Comparison of ENCODE assay signal across 28 mouse cellular contexts in the genomic region with DNA sequence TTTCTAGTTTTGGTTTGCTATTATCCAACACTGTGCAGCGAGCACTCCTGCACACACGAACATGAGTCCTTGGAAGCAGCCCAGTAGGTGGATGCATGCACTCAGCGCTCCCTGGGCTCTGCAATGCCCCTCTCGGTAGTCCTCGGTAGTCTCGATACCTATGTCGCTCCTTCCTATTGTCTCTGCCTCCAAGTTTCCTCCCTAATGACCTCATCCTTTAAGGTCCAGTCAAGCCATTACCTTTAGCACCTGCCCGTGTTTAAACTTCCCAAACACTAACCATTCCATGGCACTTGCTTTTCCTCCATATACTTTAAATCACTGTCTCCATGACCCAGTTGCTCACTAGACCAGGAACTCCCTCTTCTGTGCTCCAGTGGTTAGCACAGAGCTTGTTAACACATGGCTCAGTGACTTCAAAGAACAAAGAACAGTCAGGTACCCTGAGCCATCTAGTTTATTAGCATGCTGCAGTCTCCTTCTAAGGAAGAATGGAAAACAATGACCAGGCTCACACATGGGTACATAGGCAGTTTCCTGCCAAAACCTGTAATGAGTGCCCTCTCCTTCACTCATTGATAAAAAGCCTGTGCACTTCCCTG. TPM values are rescaled to one million over a fixed set of nuclear protein-coding genes. Genes with fewer than 3 reads are reported as not detected.
DNase-seq lines count a peak whose midpoint lies in the region; ATAC-seq and TF ChIP-seq lines count a peak whose summit lies in the region.
"Had no signal": no experiment of that assay in that cellular context is flagged by ENCODE, and none has a peak within 500 bp of the region (broad histone marks: within the 10 kb centered on the region; RNA-seq: fewer than 3 reads in every experiment).

No protein-coding gene starts in this region.

- H3K9ac ChIP-seq in kidney, postnatal 0 days (ENCODE audit: low read depth, low read length), result no peak overlapping the region
- no peak overlapping the region for H3K9ac ChIP-seq in forebrain, embryonic 13.5 days
- H3K9ac ChIP-seq: embryonic facial prominence, embryonic 12.5 days; embryonic facial prominence, embryonic 15.5 days; forebrain, embryonic 15.5 days; heart, embryonic 13.5 days; hindbrain, embryonic 14.5 days had no signal

- no peaks in the 10 kb centered on the region for H3K9me3 ChIP-seq in kidney, postnatal 0 days (replicated peaks; ENCODE audit: low read length)
- H3K9me3 ChIP-seq in forebrain, embryonic 13.5 days (replicated peaks), result no peaks in the 10 kb centered on the region
- H3K9me3 ChIP-seq: embryonic facial prominence, embryonic 12.5 days; embryonic facial prominence, embryonic 15.5 days; forebrain, embryonic 15.5 days; G1E; heart, embryonic 10.5 days; heart, embryonic 13.5 days had no signal

- no peak overlapping the region for H3K4me3 ChIP-seq in kidney, adult 2 months (ENCODE audit: insufficient read depth, low read depth, low read length)
- H3K4me3 ChIP-seq in testis, adult 2 months (ENCODE audit: control insufficient read depth, low read depth, low read length), result peak overlapping the region; percentile 88
- H3K4me3 ChIP-seq in kidney, postnatal 0 days (replicated peaks; ENCODE audit: low read depth, low read length), result no peak overlapping the region
- no peak overlapping the region for H3K4me3 ChIP-seq in forebrain, embryonic 13.5 days
- H3K4me3 ChIP-seq: embryonic facial prominence, embryonic 12.5 days; embryonic facial prominence, embryonic 15.5 days; forebrain, embryonic 15.5 days; heart, adult 2 months; heart, embryonic 10.5 days; heart, embryonic 13.5 days had no signal

- H3K4me1 ChIP-seq in kidney, adult 2 months (ENCODE audit: control insufficient read depth, insufficient read depth, low read length), result no peaks in the 10 kb centered on the region; the same call in 1 of the 2 replicates
- H3K4me1 ChIP-seq in testis, adult 2 months (ENCODE audit: control insufficient read depth, insufficient read depth, low read length), result no peaks in the 10 kb centered on the region
- no peaks in the 10 kb centered on the region for H3K4me1 ChIP-seq in kidney, postnatal 0 days (replicated peaks; ENCODE audit: insufficient read depth, low read length)
- no peaks in the 10 kb centered on the region for H3K4me1 ChIP-seq in forebrain, embryonic 13.5 days
- H3K4me1 ChIP-seq: embryonic facial prominence, embryonic 12.5 days; embryonic facial prominence, embryonic 15.5 days; forebrain, embryonic 15.5 days had no signal

- no peak overlapping the region for H3K27ac ChIP-seq in kidney, adult 2 months (ENCODE audit: insufficient read depth, low read depth, low read length)
- peak overlapping the region; percentile 59 for H3K27ac ChIP-seq in testis, adult 2 months (ENCODE audit: control insufficient read depth, insufficient read depth, low read depth, low read length)
- H3K27ac ChIP-seq in kidney, postnatal 0 days, result peak overlapping the region; percentile 68; the same call in 1 of the 2 replicates
- H3K27ac ChIP-seq in forebrain, embryonic 13.5 days, result no peak overlapping the region
- H3K27ac ChIP-seq: embryonic facial prominence, embryonic 12.5 days; embryonic facial prominence, embryonic 15.5 days; forebrain, embryonic 15.5 days; heart, adult 2 months; heart, embryonic 10.5 days; heart, embryonic 13.5 days; hindbrain, embryonic 14.5 days had no signal

- peak; percentile 53 for DNase-seq in kidney, adult 2 months
- no peak for DNase-seq in kidney, adult 18-20 months
- DNase-seq in testis, postnatal 10 days (ENCODE audit: low spot score), result no peak
- peak; percentile 64 for DNase-seq in kidney, postnatal 0 days (ENCODE audit: low spot score)
- DNase-seq: adrenal gland, adult 2 months; adrenal gland, postnatal 14 days; B cell, adult 2 months; cerebellum, adult 11 months; cerebellum, adult 2 months; cerebellum, adult 9-11 months; cerebellum, postnatal 25 days; gastrocnemius, postnatal 10 days; gastrocnemius, postnatal 36 days; heart, adult 2 months; heart, postnatal 14 days; heart, postnatal 4 days had no signal

- H3K4me2 ChIP-seq in kidney, postnatal 0 days (ENCODE audit: low read length), result no peak overlapping the region
- H3K4me2 ChIP-seq in forebrain, embryonic 13.5 days, result no peak overlapping the region
- H3K4me2 ChIP-seq: embryonic facial prominence, embryonic 12.5 days; embryonic facial prominence, embryonic 15.5 days; forebrain, embryonic 15.5 days; heart, embryonic 13.5 days; hindbrain, embryonic 14.5 days had no signal

- peaks cover 2% of the 10 kb centered on the region for H3K36me3 ChIP-seq in kidney, adult 2 months (ENCODE audit: control insufficient read depth, insufficient read depth, low read length)
- H3K36me3 ChIP-seq in testis, adult 2 months (ENCODE audit: control insufficient read depth, insufficient read depth, low read length), result peaks cover 8% of the 10 kb centered on the region
- H3K36me3 ChIP-seq in kidney, postnatal 0 days (ENCODE audit: insufficient read depth, low read length), result peaks cover 56% of the 10 kb centered on the region
- peaks cover 92% of the 10 kb centered on the region for H3K36me3 ChIP-seq in forebrain, embryonic 13.5 days (ENCODE audit: poor library complexity, severe bottlenecking)

- no peaks in the 10 kb centered on the region for H3K27me3 ChIP-seq in kidney, adult 2 months (replicated peaks; ENCODE audit: control insufficient read depth, insufficient read depth, low read length)
- H3K27me3 ChIP-seq in testis, adult 2 months (ENCODE audit: control insufficient read depth, insufficient read depth, low read length), result no peaks in the 10 kb centered on the region
- no peaks in the 10 kb centered on the region for H3K27me3 ChIP-seq in kidney, postnatal 0 days (ENCODE audit: insufficient read depth, low read length)
- no peaks in the 10 kb centered on the region for H3K27me3 ChIP-seq in forebrain, embryonic 13.5 days
- H3K27me3 ChIP-seq: CH12.LX; embryonic facial prominence, embryonic 12.5 days; embryonic facial prominence, embryonic 15.5 days; forebrain, embryonic 15.5 days; heart, embryonic 13.5 days; Patski had no signal

- ATAC-seq in kidney, postnatal 0 days (replicated peaks; ENCODE audit: low FRiP score, low read depth), result peak; percentile 86
- ATAC-seq in activated CD4-positive, CD25-positive, alpha-beta regulatory T cell, adult 4 months, result no peak
- ATAC-seq in forebrain, embryonic 13.5 days, result no peak
- ATAC-seq: forebrain, embryonic 15.5 days; Patski had no signal

- WGBS in kidney, adult 2 months, result 46% methylated on average over 8 of the region's 8 CpGs
- 53% methylated on average over 8 of the region's 8 CpGs for WGBS in kidney, postnatal 0 days
- 87% methylated on average over 8 of the region's 8 CpGs for WGBS in forebrain, embryonic 13.5 days

- TF ChIP-seq POLR2A in kidney, adult 2 months (IDR thresholded peaks at IDR 0.05; ENCODE audit: low read depth, low read length), result no peak
- TF ChIP-seq POLR2A in testis, adult 2 months (IDR thresholded peaks at IDR 0.05; ENCODE audit: control insufficient read depth, low read depth, low read length), result no peak

- TF ChIP-seq CTCF in kidney, adult 2 months (conservative IDR thresholded peaks at IDR 0.05; ENCODE audit: insufficient read depth, insufficient read length, low read depth, low read length), result no peak
- no peak for TF ChIP-seq CTCF in testis, adult 2 months (IDR thresholded peaks at IDR 0.05; ENCODE audit: control insufficient read depth, insufficient read depth, insufficient replicate concordance, low read depth, low read length)
- TF ChIP-seq CTCF in kidney, postnatal 0 days (IDR thresholded peaks at IDR 0.05; ENCODE audit: low read depth), result no peak

RNA-seq across cellular contexts. Expression of a gene that starts 10.4 kb away (rescaled TPM):
- 10.4 and 13.0 TPM in 2 replicates for polyA plus RNA-seq in kidney, adult 2 months (2012; rRNA removed)
- polyA plus RNA-seq in testis, adult 2 months (2012; rRNA removed), result 14.7 and 14.8 TPM in 2 replicates
- polyA plus RNA-seq in kidney, postnatal 0 days (2015; fragmentation: Nextera tagmentation; extraction: Ambion mirVana), result 15.2 and 17.1 TPM in 2 replicates
- polyA plus RNA-seq in activated CD4-positive, CD25-positive, alpha-beta regulatory T cell, adult 4 months (2017; shearing (Covaris generic)), result 100 to 1,000 TPM; 188 to 203 TPM
- 25.6 and 30.8 TPM in 2 replicates for polyA plus RNA-seq in forebrain, embryonic 13.5 days (2015; fragmentation: Nextera tagmentation; extraction: Ambion mirVana)

RNA-seq across cellular contexts. Expression of a gene that starts 11.2 kb away (rescaled TPM):
- polyA plus RNA-seq in kidney, adult 2 months (2012; rRNA removed), result 31.0 and 34.1 TPM in 2 replicates
- 44.1 and 48.8 TPM in 2 replicates for polyA plus RNA-seq in testis, adult 2 months (2012; rRNA removed)
- polyA plus RNA-seq in kidney, postnatal 0 days (2015; fragmentation: Nextera tagmentation; extraction: Ambion mirVana), result 42.3 and 49.8 TPM in 2 replicates
- polyA plus RNA-seq in activated CD4-positive, CD25-positive, alpha-beta regulatory T cell, adult 4 months (2017; shearing (Covaris generic)), result 100 to 1,000 TPM; 109 to 114 TPM
- polyA plus RNA-seq in forebrain, embryonic 13.5 days (2015; fragmentation: Nextera tagmentation; extraction: Ambion mirVana), result 47.8 and 54.1 TPM in 2 replicates

RNA-seq across cellular contexts. Expression of a gene that starts 34.5 kb away (rescaled TPM):
- polyA plus RNA-seq in kidney, adult 2 months (2012; rRNA removed), result 3.2 and 3.7 TPM in 2 replicates
- polyA plus RNA-seq in testis, adult 2 months (2012; rRNA removed), result 10.6 and 10.7 TPM in 2 replicates
- polyA plus RNA-seq in kidney, postnatal 0 days (2015; fragmentation: Nextera tagmentation; extraction: Ambion mirVana), result 2.7 and 4.0 TPM in 2 replicates
- 1 to 10 TPM; 2.9 to 4.1 TPM for polyA plus RNA-seq in activated CD4-positive, CD25-positive, alpha-beta regulatory T cell, adult 4 months (2017; shearing (Covaris generic))
- polyA plus RNA-seq in forebrain, embryonic 13.5 days (2015; fragmentation: Nextera tagmentation; extraction: Ambion mirVana), result 1.3 and 1.4 TPM in 2 replicates

Comparison
In these comparisons a context has a peak if more than half of its experiments do, and no peak if none do; other contexts are left out.
1. DNase-seq: peak in kidney, adult 2 months (single experiment) and kidney, postnatal 0 days (single experiment); none in kidney, adult 18-20 months (single experiment) and testis, postnatal 10 days (single experiment).
2. H3K27ac ChIP-seq: peak in testis, adult 2 months (single experiment) and kidney, postnatal 0 days (single experiment); none in kidney, adult 2 months (single experiment) and forebrain, embryonic 13.5 days (single experiment).